21 mouse cellular contexts compared by ENCODE assay signal in genomic region chr13:54188190-54188706, GRCm38 (mm10). TPM values are rescaled to one million over a fixed set of nuclear protein-coding genes. Genes with fewer than 3 reads are reported as not detected.
DNase-seq lines count a peak whose midpoint lies in the region; ATAC-seq and TF ChIP-seq lines count a peak whose summit lies in the region.
"Had no signal": no experiment of that assay in that cellular context is flagged by ENCODE, and none has a peak within 500 bp of the region (broad histone marks: within the 10 kb centered on the region; RNA-seq: fewer than 3 reads in every experiment).

No protein-coding gene starts in this region.

- H3K9ac ChIP-seq in midbrain, embryonic 11.5 days (ENCODE audit: low read length) = no peak overlapping the region
- no peak overlapping the region for H3K9ac ChIP-seq in MEL (ENCODE audit: control insufficient read depth, low read depth, low read length, poor library complexity, severe bottlenecking)
- H3K9ac ChIP-seq in hindbrain, embryonic 16.5 days (ENCODE audit: low read depth, low read length) = no peak overlapping the region
- H3K9ac ChIP-seq: forebrain, embryonic 15.5 days; limb, embryonic 12.5 days; liver, embryonic 15.5 days had no signal

- H3K4me2 ChIP-seq in midbrain, embryonic 11.5 days = no peak overlapping the region
- H3K4me2 ChIP-seq in hindbrain, embryonic 16.5 days (ENCODE audit: low read length) = no peak overlapping the region
- H3K4me2 ChIP-seq: forebrain, embryonic 15.5 days; heart, embryonic 11.5 days; limb, embryonic 12.5 days; liver, embryonic 15.5 days had no signal

- no peak for ATAC-seq in midbrain, embryonic 11.5 days (ENCODE audit: low FRiP score)
- peak; percentile 72 to 74 for ATAC-seq in hematopoietic stem cell, adult 5-6 weeks (replicated peaks in 1 of 2; ENCODE audit: insufficient read depth in 1 of 2, low FRiP score in 2 of 2, low TSS enrichment in 1 of 2, low read depth in 1 of 2, poor library complexity in 2 of 2, severe bottlenecking in 2 of 2)
- no peak for ATAC-seq in hindbrain, embryonic 16.5 days
- ATAC-seq: forebrain, embryonic 15.5 days; Patski had no signal

- TF ChIP-seq EP300 in MEL (IDR thresholded peaks at IDR 0.05; ENCODE audit: low read depth in 1 of 2, low read length in 2 of 2) = peak; percentile 64 to 83

- TF ChIP-seq POLR2A in MEL (IDR thresholded peaks at IDR 0.05; ENCODE audit: control insufficient read depth in 1 of 2, insufficient read depth in 1 of 2, low read depth in 1 of 2, low read length in 2 of 2, poor library complexity in 1 of 2) = no peak

- H3K27me3 ChIP-seq in midbrain, embryonic 11.5 days (ENCODE audit: control insufficient read depth, insufficient read depth, low read length) = peaks cover 12% of the 10 kb centered on the region
- peaks cover 28% of the 10 kb centered on the region for H3K27me3 ChIP-seq in midbrain, embryonic 10.5 days (ENCODE audit: low read depth, poor library complexity, severe bottlenecking)
- no peaks in the 10 kb centered on the region for H3K27me3 ChIP-seq in MEL (ENCODE audit: control insufficient read depth in 1 of 2, insufficient read depth in 2 of 2, low read length in 2 of 2)
- H3K27me3 ChIP-seq in splenic B cell, adult 2 months (ENCODE audit: control insufficient read depth, insufficient read depth, low read length, poor library complexity, severe bottlenecking) = no peaks in the 10 kb centered on the region
- no peaks in the 10 kb centered on the region; the same call in 1 of the 2 replicates for H3K27me3 ChIP-seq in hindbrain, embryonic 16.5 days (replicated peaks; ENCODE audit: control insufficient read depth, insufficient read depth, low read length)

- H3K4me3 ChIP-seq in midbrain, embryonic 11.5 days (ENCODE audit: low read depth, low read length) = no peak overlapping the region
- no peak overlapping the region for H3K4me3 ChIP-seq in midbrain, embryonic 10.5 days
- no peak overlapping the region for H3K4me3 ChIP-seq in MEL (ENCODE audit: control insufficient read depth in 1 of 2, insufficient read depth in 1 of 2, low read depth in 2 of 2, low read length in 2 of 2)
- H3K4me3 ChIP-seq in left cerebral cortex, adult 2 months = no peak overlapping the region
- H3K4me3 ChIP-seq in hindbrain, embryonic 16.5 days (ENCODE audit: low read length) = no peak overlapping the region
- H3K4me3 ChIP-seq: forebrain, embryonic 15.5 days; limb, embryonic 12.5 days; liver, embryonic 15.5 days had no signal

- DNase-seq in midbrain, embryonic 11.5 days (ENCODE audit: low spot score, missing footprints) = peak; percentile 64
- DNase-seq in midbrain, embryonic 10.5 days (ENCODE audit: low spot score) = no peak
- DNase-seq in MEL (ENCODE audit: low read depth, low spot score) = peak; percentile 68
- peak; percentile 11 for DNase-seq in splenic B cell, adult 2 months (ENCODE audit: low read depth, low spot score)
- no peak for DNase-seq in left cerebral cortex, adult 2 months (ENCODE audit: extremely low spot score in 1 of 2, low spot score in 2 of 2)
- DNase-seq in adrenal gland, postnatal 4 days (ENCODE audit: low spot score in 2 of 2) = no peak
- DNase-seq: cerebellum, adult 18-20 months; heart, postnatal 4 days; lung, postnatal 14 days; midbrain, embryonic 14.5 days; right cerebral cortex, postnatal 14 days had no signal

- 79% methylated on average over 7 of the region's 7 CpGs for WGBS in midbrain, embryonic 11.5 days
- 80% methylated on average over 7 of the region's 7 CpGs for WGBS in midbrain, embryonic 10.5 days
- WGBS in hindbrain, embryonic 16.5 days = 80% methylated on average over 7 of the region's 7 CpGs

- intact Hi-C loops in left cerebral cortex, adult 2 months (cut with DNase I) = no loop called here

- no peaks in the 10 kb centered on the region for H3K9me3 ChIP-seq in midbrain, embryonic 11.5 days (ENCODE audit: control insufficient read depth, low read length)
- H3K9me3 ChIP-seq in midbrain, embryonic 10.5 days (replicated peaks) = no peaks in the 10 kb centered on the region; the same call in 1 of the 2 replicates
- no peaks in the 10 kb centered on the region for H3K9me3 ChIP-seq in MEL (replicated peaks; ENCODE audit: insufficient read depth, low read length)
- peaks cover 2% of the 10 kb centered on the region; the same call in 1 of the 2 replicates for H3K9me3 ChIP-seq in hindbrain, embryonic 16.5 days (ENCODE audit: control insufficient read depth, low read length)
- H3K9me3 ChIP-seq: forebrain, embryonic 15.5 days; liver, embryonic 15.5 days had no signal

- H3K36me3 ChIP-seq in midbrain, embryonic 11.5 days (ENCODE audit: control insufficient read depth, insufficient read depth, low read length) = no peaks in the 10 kb centered on the region
- no peaks in the 10 kb centered on the region for H3K36me3 ChIP-seq in midbrain, embryonic 10.5 days
- peaks cover 0 to 20% of the 10 kb centered on the region in 2 experiments; a peak in 2 of 4 replicates for H3K36me3 ChIP-seq in MEL (ENCODE audit: control insufficient read depth in 1 of 2, insufficient read depth in 2 of 2, low read length in 2 of 2)
- no peaks in the 10 kb centered on the region for H3K36me3 ChIP-seq in splenic B cell, adult 2 months (ENCODE audit: control insufficient read depth, insufficient read depth, low read length, poor library complexity, severe bottlenecking)
- H3K36me3 ChIP-seq in hindbrain, embryonic 16.5 days (ENCODE audit: control insufficient read depth, insufficient read depth, low read length) = no peaks in the 10 kb centered on the region
- H3K36me3 ChIP-seq: forebrain, embryonic 15.5 days; limb, embryonic 12.5 days; liver, embryonic 15.5 days had no signal

- no peak for TF ChIP-seq CTCF in MEL (IDR thresholded peaks at IDR 0.05 in 2 of 3, conservative IDR thresholded peaks at IDR 0.05 in 1 of 3; ENCODE audit: control insufficient read depth in 1 of 3, insufficient read depth in 1 of 3, low read depth in 2 of 3, low read length in 3 of 3, poor library complexity in 1 of 3, severe bottlenecking in 1 of 3)
- no peak for TF ChIP-seq CTCF in left cerebral cortex, adult 2 months (IDR thresholded peaks at IDR 0.05)

- H3K4me1 ChIP-seq in midbrain, embryonic 11.5 days (ENCODE audit: control insufficient read depth, insufficient read depth, low read length) = peaks cover 5% of the 10 kb centered on the region
- peaks cover 12% of the 10 kb centered on the region for H3K4me1 ChIP-seq in midbrain, embryonic 10.5 days
- H3K4me1 ChIP-seq in MEL (ENCODE audit: control insufficient read depth in 1 of 2, insufficient read depth in 2 of 2, low read length in 2 of 2) = peaks cover 9 to 43% of the 10 kb centered on the region in 2 experiments; a peak in 3 of 4 replicates
- peaks cover 4% of the 10 kb centered on the region; the same call in 1 of the 2 replicates for H3K4me1 ChIP-seq in hindbrain, embryonic 16.5 days (ENCODE audit: control insufficient read depth, insufficient read depth, low read depth, low read length)
- H3K4me1 ChIP-seq: limb, embryonic 12.5 days; liver, embryonic 15.5 days had no signal

- no peak overlapping the region for H3K27ac ChIP-seq in midbrain, embryonic 11.5 days (ENCODE audit: low read depth, low read length)
- no peak overlapping the region for H3K27ac ChIP-seq in midbrain, embryonic 10.5 days (replicated peaks)
- no peak overlapping the region for H3K27ac ChIP-seq in MEL (ENCODE audit: control insufficient read depth, low read depth, low read length)
- H3K27ac ChIP-seq in left cerebral cortex, adult 2 months = no peak overlapping the region
- no peak overlapping the region for H3K27ac ChIP-seq in hindbrain, embryonic 16.5 days (ENCODE audit: low read depth, low read length)
- H3K27ac ChIP-seq: forebrain, embryonic 15.5 days; limb, embryonic 12.5 days; liver, embryonic 15.5 days had no signal

- no peaks in the 10 kb centered on the region for H3K79me2 ChIP-seq in MEL (ENCODE audit: control insufficient read depth, insufficient read depth, low read length, poor library complexity)

- TF ChIP-seq RAD21 in MEL (IDR thresholded peaks at IDR 0.05; ENCODE audit: low read depth, low read length) = no peak

TF ChIP-seq in MEL, 35 proteins besides CTCF, POLR2A, EP300 and RAD21:
- TF ChIP-seq SIN3A (IDR thresholded peaks at IDR 0.05; ENCODE audit: low read length) = peak; percentile 54
- TF ChIP-seq POLR2AphosphoS5 (IDR thresholded peaks at IDR 0.05; ENCODE audit: borderline replicate concordance, low read depth, low read length) = no peak
- TF ChIP-seq ETS1 (IDR thresholded peaks at IDR 0.05; ENCODE audit: low read depth, low read length) = peak; percentile 80
- 0 out of 2 replicates have a peak, but pooled peaks have one; percentile 45 for TF ChIP-seq GATA1 (IDR thresholded peaks at IDR 0.05; ENCODE audit: low read depth, low read length)
- peak; percentile 81 for TF ChIP-seq ZNF384 (IDR thresholded peaks at IDR 0.05; ENCODE audit: low read depth, low read length)
- 0 out of 2 replicates have a peak, but pooled peaks have one; percentile 11 for TF ChIP-seq ELF1 (IDR thresholded peaks at IDR 0.05; ENCODE audit: low read depth, low read length)
- no peak for TF ChIP-seq JUND (IDR thresholded peaks at IDR 0.05; ENCODE audit: low read depth, low read length)
- TF ChIP-seq ZC3H11A (IDR thresholded peaks at IDR 0.05; ENCODE audit: low read depth, low read length) = no peak
- no peak for TF ChIP-seq TBP (IDR thresholded peaks at IDR 0.05; ENCODE audit: low read depth, low read length)
- TF ChIP-seq MEF2A (IDR thresholded peaks at IDR 0.05; ENCODE audit: extremely low read depth, insufficient replicate concordance, low read depth, low read length, poor library complexity, severe bottlenecking) = peak; percentile 43; the same call in 1 of the 2 replicates
- TF ChIP-seq RCOR1 (IDR thresholded peaks at IDR 0.05; ENCODE audit: low read depth, low read length) = peak; percentile 54; the same call in 1 of the 2 replicates
- peak; percentile 79 for TF ChIP-seq TAL1 (IDR thresholded peaks at IDR 0.05; ENCODE audit: low read length)
- TF ChIP-seq TCF12 (IDR thresholded peaks at IDR 0.05; ENCODE audit: low read depth, low read length) = peak; percentile 74

RNA-seq across cellular contexts. Expression of gene Hrh2, which starts 3.7 kb away (rescaled TPM):
- 0.07 TPM in 1 of 2 replicates, not detected in the other for polyA plus RNA-seq in midbrain, embryonic 11.5 days (2014; fragmentation: Nextera tagmentation; extraction: Ambion mirVana)
- polyA plus RNA-seq in midbrain, embryonic 10.5 days (2016; fragmentation: Nextera tagmentation; extraction: Ambion mirVana) = 0.14 and 0.15 TPM in 2 replicates
- total RNA-seq in MEL (2012; rRNA removed) = not detected in 2 replicates
- polyA plus RNA-seq in MEL (2012; ENCODE audit: insufficient read depth in 1 of 2, insufficient read length in 2 of 2, low read depth in 1 of 2, low replicate concordance in 2 of 2, missing spikeins in 1 of 2) = under 1 TPM in 1 of 2 experiments, not detected in 1; 0.07 TPM
- total RNA-seq in hematopoietic stem cell, adult 5-6 weeks (2017) = 5.7 and 5.9 TPM in 2 replicates
- 10 to 100 TPM; 14.6 to 17.5 TPM for total RNA-seq in left cerebral cortex, adult 2 months (2021)
- 1.1 TPM in 2 replicates for polyA plus RNA-seq in hindbrain, embryonic 16.5 days (2015; fragmentation: Nextera tagmentation; extraction: Ambion mirVana)
- under 1 TPM; 0.17 to 0.25 TPM for total RNA-seq in adrenal gland, postnatal 4 days (2021)
- polyA plus RNA-seq: C2C12; kidney, embryonic 14.5 days; limb, embryonic 12.5 days; neural tube, embryonic 11.5 days; Patski had no signal

Comparison
In these comparisons a context has a peak if more than half of its experiments do, and no peak if none do; other contexts are left out.
1. DNase-seq: peak in midbrain, embryonic 11.5 days (single experiment), MEL (single experiment) and splenic B cell, adult 2 months (single experiment); none in midbrain, embryonic 10.5 days (single experiment), left cerebral cortex, adult 2 months (0 of 2) and adrenal gland, postnatal 4 days (0 of 2).
2. ATAC-seq: peak in hematopoietic stem cell, adult 5-6 weeks (2 of 2); none in midbrain, embryonic 11.5 days (single experiment) and hindbrain, embryonic 16.5 days (single experiment).